Mouse (Mus musculus) ovary, postnatal 36 days (tissue): Measurements from ENCODE around the gene R3hdm4.

Source experiments
- DNase-seq: peaks from one replicate; pipeline ENCODE4 v3.0.0; 2022; ENCODE audit warnings: low spot score, mixed read lengths

R3hdm4 gene

GRCm38 (mm10) chr10:79924998-79925784, 4.2 kb upstream of the R3hdm4 start:
- peak; percentile 91 for DNase-seq

- no peak for DNase-seq
These were observed 564 bp upstream of the R3hdm4 start for GRCm38 (mm10) chr10:79921572-79921971.

- DNase-seq: no peak
These were observed 735 bp downstream of the R3hdm4 start for GRCm38 (mm10) chr10:79920056-79920890.

GRCm38 (mm10) chr10:79919251-79919849, 1.7 kb downstream of the R3hdm4 start:
- no peak for DNase-seq

- DNase-seq: no peak
These were observed 2.6 kb downstream of the R3hdm4 start for GRCm38 (mm10) chr10:79918231-79919078.

GRCm38 (mm10) chr10:79917532-79918100, 3.4 kb downstream of the R3hdm4 start:
- DNase-seq: no peak

GRCm38 (mm10) chr10:79916808-79917531, 4.0 kb downstream of the R3hdm4 start, which contains the start of gene Kiss1r:
TSS of gene Kiss1r (plus strand) at chr10:79916971.
- peak; percentile 88 for DNase-seq

GRCm38 (mm10) chr10:79916081-79916480, 4.9 kb downstream of the R3hdm4 start:
- DNase-seq: no peak

GRCm38 (mm10) chr10:79914948-79915596, 5.9 kb downstream of the R3hdm4 start:
- DNase-seq: no peak

GRCm38 (mm10) chr10:79914131-79914947, 6.7 kb downstream of the R3hdm4 start:
- DNase-seq: no peak

- DNase-seq: no peak
These were observed 8.6 kb downstream of the R3hdm4 start for GRCm38 (mm10) chr10:79912412-79912811.

- DNase-seq: no peak
These were observed 10.5 kb downstream of the R3hdm4 start, which contains the start of gene Gm26602 for GRCm38 (mm10) chr10:79910556-79910955. TSS of gene Gm26602 (plus strand) at chr10:79910856.

GRCm38 (mm10) chr10:79909092-79909922, 11.7 kb downstream of the R3hdm4 start:
- no peak for DNase-seq

GRCm38 (mm10) chr10:79908167-79909091, 12.6 kb downstream of the R3hdm4 start, which contains the start of gene Med16:
TSS of gene Med16 (minus strand) at chr10:79908923.
- peak; percentile 95 for DNase-seq

GRCm38 (mm10) chr10:79907415-79907814, 13.6 kb downstream of the R3hdm4 start:
- DNase-seq: no peak

- DNase-seq: no peak
These were observed 14.3 kb downstream of the R3hdm4 start for GRCm38 (mm10) chr10:79906712-79907111.

GRCm38 (mm10) chr10:79900951-79901410, 20.0 kb downstream of the R3hdm4 start:
- no peak for DNase-seq
